In the genomic region with DNA sequence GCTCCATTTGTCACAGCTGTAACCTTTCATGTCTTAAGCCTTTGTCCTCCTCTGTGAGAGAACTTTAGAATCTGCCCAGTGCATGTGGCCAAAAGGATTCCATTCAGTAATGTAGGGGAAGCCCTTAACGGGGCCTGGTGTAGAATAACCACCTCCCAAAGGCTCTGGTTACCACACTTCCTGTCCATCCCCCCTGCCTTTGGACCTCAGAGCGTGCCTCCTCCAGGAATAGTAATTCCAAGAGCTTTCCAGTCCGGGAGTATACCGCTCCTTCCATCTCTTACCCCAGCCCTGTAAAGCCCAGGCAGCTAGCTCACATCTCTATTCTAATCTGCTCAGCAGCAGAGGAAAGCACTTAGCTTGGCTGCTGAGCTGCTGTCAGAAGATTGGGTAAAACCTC, we compare ENCODE assay signal across 11 mouse cellular contexts. TPM values are rescaled to one million over a fixed set of nuclear protein-coding genes. Genes with fewer than 3 reads are reported as not detected.
DNase-seq lines count a peak whose midpoint lies in the region; ATAC-seq lines count a peak whose summit lies in the region.
"Had no signal": no experiment of that assay in that cellular context is flagged by ENCODE, and none has a peak within 500 bp of the region (broad histone marks: within the 10 kb centered on the region; RNA-seq: fewer than 3 reads in every experiment).

No protein-coding gene starts in this region.

- H3K27me3 ChIP-seq in kidney, embryonic 15.5 days, result no peaks in the 10 kb centered on the region
- H3K27me3 ChIP-seq in embryonic facial prominence, embryonic 13.5 days, result no peaks in the 10 kb centered on the region
- H3K27me3 ChIP-seq in limb, embryonic 11.5 days (ENCODE audit: control insufficient read depth, insufficient read depth, low read length), result no peaks in the 10 kb centered on the region
- no peaks in the 10 kb centered on the region for H3K27me3 ChIP-seq in neural tube, embryonic 15.5 days (replicated peaks)
- no peaks in the 10 kb centered on the region for H3K27me3 ChIP-seq in midbrain, embryonic 15.5 days (replicated peaks)
- H3K27me3 ChIP-seq: midbrain, embryonic 13.5 days had no signal

- peak overlapping the region; percentile 91 for H3K27ac ChIP-seq in kidney, embryonic 15.5 days
- H3K27ac ChIP-seq in brown adipose tissue, adult 24 weeks (replicated peaks; ENCODE audit: low read depth, low read length), result peak overlapping the region; percentile 24; the same call in 1 of the 2 replicates
- peak overlapping the region; percentile 62 for H3K27ac ChIP-seq in embryonic facial prominence, embryonic 13.5 days
- H3K27ac ChIP-seq in limb, embryonic 11.5 days (replicated peaks; ENCODE audit: low read depth, low read length), result 0 out of 2 replicates have a peak overlapping the region, but pooled peaks have one; percentile 1
- no peak overlapping the region for H3K27ac ChIP-seq in neural tube, embryonic 15.5 days (replicated peaks)
- no peak overlapping the region for H3K27ac ChIP-seq in midbrain, embryonic 15.5 days
- H3K27ac ChIP-seq: liver, embryonic 14.5 days; midbrain, embryonic 13.5 days had no signal

- peaks cover 82% of the 10 kb centered on the region for H3K4me1 ChIP-seq in kidney, embryonic 15.5 days
- H3K4me1 ChIP-seq in brown adipose tissue, adult 24 weeks (ENCODE audit: control insufficient read depth, insufficient read depth, insufficient read length, low read length), result peaks cover 69% of the 10 kb centered on the region
- peaks cover 39% of the 10 kb centered on the region for H3K4me1 ChIP-seq in embryonic facial prominence, embryonic 13.5 days
- peaks cover 13% of the 10 kb centered on the region for H3K4me1 ChIP-seq in limb, embryonic 11.5 days (ENCODE audit: control insufficient read depth, insufficient read depth, low read length)
- H3K4me1 ChIP-seq in neural tube, embryonic 15.5 days, result peaks cover 5% of the 10 kb centered on the region; the same call in 1 of the 2 replicates
- no peaks in the 10 kb centered on the region for H3K4me1 ChIP-seq in midbrain, embryonic 15.5 days
- H3K4me1 ChIP-seq: midbrain, embryonic 13.5 days had no signal

- ATAC-seq in kidney, embryonic 15.5 days (replicated peaks; ENCODE audit: low FRiP score), result peak; percentile 86
- ATAC-seq in embryonic facial prominence, embryonic 13.5 days (ENCODE audit: insufficient number of reproducible peaks, insufficient read depth, low FRiP score, low TSS enrichment, low read depth), result no peak
- ATAC-seq in limb, embryonic 11.5 days (ENCODE audit: insufficient number of reproducible peaks, low FRiP score, low TSS enrichment, low read depth), result peak; percentile 67; the same call in 1 of the 2 replicates
- no peak for ATAC-seq in neural tube, embryonic 15.5 days (ENCODE audit: low FRiP score)
- ATAC-seq in midbrain, embryonic 15.5 days (replicated peaks), result no peak
- ATAC-seq: midbrain, embryonic 13.5 days had no signal

- no peak overlapping the region for H3K9ac ChIP-seq in kidney, embryonic 15.5 days
- H3K9ac ChIP-seq in embryonic facial prominence, embryonic 13.5 days, result no peak overlapping the region
- no peak overlapping the region for H3K9ac ChIP-seq in limb, embryonic 11.5 days (ENCODE audit: low read length)
- H3K9ac ChIP-seq in neural tube, embryonic 15.5 days (replicated peaks), result no peak overlapping the region
- H3K9ac ChIP-seq in midbrain, embryonic 15.5 days, result no peak overlapping the region
- H3K9ac ChIP-seq: liver, embryonic 14.5 days; midbrain, embryonic 13.5 days had no signal

- H3K36me3 ChIP-seq in kidney, embryonic 15.5 days, result 0 out of 2 replicates have a peak, but pooled peaks cover 3% of the 10 kb centered on the region
- H3K36me3 ChIP-seq in embryonic facial prominence, embryonic 13.5 days, result no peaks in the 10 kb centered on the region
- H3K36me3 ChIP-seq in limb, embryonic 11.5 days (ENCODE audit: control insufficient read depth, insufficient read depth, low read length), result no peaks in the 10 kb centered on the region
- H3K36me3 ChIP-seq in neural tube, embryonic 15.5 days, result no peaks in the 10 kb centered on the region
- H3K36me3 ChIP-seq in midbrain, embryonic 15.5 days (replicated peaks), result no peaks in the 10 kb centered on the region
- H3K36me3 ChIP-seq: midbrain, embryonic 13.5 days had no signal

- no peak for DNase-seq in kidney, postnatal 36 days
- no peak for DNase-seq in limb, embryonic 11.5 days (ENCODE audit: low spot score)
- DNase-seq: right cerebral cortex, postnatal 4 days; thymus, adult 2 months had no signal

- WGBS in kidney, embryonic 15.5 days, result 18% methylated on average over 4 of the region's 4 CpGs
- 24% methylated on average over 4 of the region's 4 CpGs for WGBS in embryonic facial prominence, embryonic 13.5 days
- 42% methylated on average over 4 of the region's 4 CpGs for WGBS in limb, embryonic 11.5 days
- WGBS in neural tube, embryonic 15.5 days, result 64% methylated on average over 4 of the region's 4 CpGs
- WGBS in midbrain, embryonic 15.5 days, result 61% methylated on average over 4 of the region's 4 CpGs

- H3K4me2 ChIP-seq in kidney, embryonic 15.5 days, result 0 out of 2 replicates have a peak overlapping the region, but pooled peaks have one; percentile 1
- H3K4me2 ChIP-seq in embryonic facial prominence, embryonic 13.5 days, result no peak overlapping the region
- H3K4me2 ChIP-seq in limb, embryonic 11.5 days (ENCODE audit: low read depth, severe bottlenecking), result no peak overlapping the region
- no peak overlapping the region for H3K4me2 ChIP-seq in neural tube, embryonic 15.5 days
- H3K4me2 ChIP-seq in midbrain, embryonic 15.5 days, result no peak overlapping the region
- H3K4me2 ChIP-seq: midbrain, embryonic 13.5 days had no signal

- H3K4me3 ChIP-seq in kidney, embryonic 15.5 days (replicated peaks), result no peak overlapping the region
- H3K4me3 ChIP-seq in brown adipose tissue, adult 24 weeks (ENCODE audit: insufficient read depth, low read depth, low read length), result no peak overlapping the region
- no peak overlapping the region for H3K4me3 ChIP-seq in embryonic facial prominence, embryonic 13.5 days
- no peak overlapping the region for H3K4me3 ChIP-seq in limb, embryonic 11.5 days (ENCODE audit: low read depth, low read length)
- H3K4me3 ChIP-seq in neural tube, embryonic 15.5 days (replicated peaks), result no peak overlapping the region
- H3K4me3 ChIP-seq in midbrain, embryonic 15.5 days, result no peak overlapping the region
- H3K4me3 ChIP-seq: midbrain, embryonic 13.5 days had no signal

- H3K9me3 ChIP-seq in kidney, embryonic 15.5 days (replicated peaks), result no peaks in the 10 kb centered on the region
- no peaks in the 10 kb centered on the region for H3K9me3 ChIP-seq in embryonic facial prominence, embryonic 13.5 days
- H3K9me3 ChIP-seq in limb, embryonic 11.5 days (ENCODE audit: control insufficient read depth, low read length), result no peaks in the 10 kb centered on the region
- no peaks in the 10 kb centered on the region for H3K9me3 ChIP-seq in neural tube, embryonic 15.5 days (replicated peaks)
- H3K9me3 ChIP-seq in midbrain, embryonic 15.5 days, result no peaks in the 10 kb centered on the region
- H3K9me3 ChIP-seq: midbrain, embryonic 13.5 days had no signal

RNA-seq across cellular contexts. Expression of gene Col4a1, which starts 14.7 kb away (rescaled TPM):
- 297 and 335 TPM in 2 replicates for polyA plus RNA-seq in kidney, embryonic 15.5 days (2015; fragmentation: Nextera tagmentation; extraction: Ambion mirVana)
- 142 and 186 TPM in 2 replicates for polyA plus RNA-seq in brown adipose tissue, adult 24 weeks (2012; ENCODE audit: insufficient read depth, insufficient read length, missing spikeins)
- 121 and 137 TPM in 2 replicates for polyA plus RNA-seq in embryonic facial prominence, embryonic 13.5 days (2015; fragmentation: Nextera tagmentation; extraction: Ambion mirVana)
- polyA plus RNA-seq in limb, embryonic 11.5 days (2014; fragmentation: Nextera tagmentation; extraction: Ambion mirVana), result 103 and 115 TPM in 2 replicates
- polyA plus RNA-seq in neural tube, embryonic 15.5 days (2015; fragmentation: Nextera tagmentation; extraction: Ambion mirVana), result 79.3 and 96.2 TPM in 2 replicates
- polyA plus RNA-seq in midbrain, embryonic 15.5 days (2015; fragmentation: Nextera tagmentation; extraction: Ambion mirVana), result 90.6 and 102 TPM in 2 replicates

RNA-seq across cellular contexts. Expression of gene Col4a2, which starts 14.7 kb away (rescaled TPM):
- 108 and 116 TPM in 2 replicates for polyA plus RNA-seq in kidney, embryonic 15.5 days (2015; fragmentation: Nextera tagmentation; extraction: Ambion mirVana)
- polyA plus RNA-seq in brown adipose tissue, adult 24 weeks (2012; ENCODE audit: insufficient read depth, insufficient read length, missing spikeins), result 51.1 and 77.2 TPM in 2 replicates
- polyA plus RNA-seq in embryonic facial prominence, embryonic 13.5 days (2015; fragmentation: Nextera tagmentation; extraction: Ambion mirVana), result 58.8 and 62.0 TPM in 2 replicates
- polyA plus RNA-seq in limb, embryonic 11.5 days (2014; fragmentation: Nextera tagmentation; extraction: Ambion mirVana), result 26.5 and 28.4 TPM in 2 replicates
- polyA plus RNA-seq in neural tube, embryonic 15.5 days (2015; fragmentation: Nextera tagmentation; extraction: Ambion mirVana), result 35.4 and 43.7 TPM in 2 replicates
- polyA plus RNA-seq in midbrain, embryonic 15.5 days (2015; fragmentation: Nextera tagmentation; extraction: Ambion mirVana), result 43.7 and 47.5 TPM in 2 replicates

Comparison
In these comparisons a context has a peak if more than half of its experiments do, and no peak if none do; other contexts are left out.
1. ATAC-seq: peak in kidney, embryonic 15.5 days (single experiment) and limb, embryonic 11.5 days (single experiment); none in embryonic facial prominence, embryonic 13.5 days (single experiment), neural tube, embryonic 15.5 days (single experiment) and midbrain, embryonic 15.5 days (single experiment).
2. H3K27ac ChIP-seq: peak in kidney, embryonic 15.5 days (single experiment), brown adipose tissue, adult 24 weeks (single experiment), embryonic facial prominence, embryonic 13.5 days (single experiment) and limb, embryonic 11.5 days (single experiment); none in neural tube, embryonic 15.5 days (single experiment) and midbrain, embryonic 15.5 days (single experiment).